Mouse (Mus musculus) forebrain, embryonic 11.5 days (tissue): ENCODE measurements at regions not wholly inside any gene's neighbourhood (a gene's known extent, or its start where the extent isn't known, plus 50 kb on each side); places are given as distances from the start of the nearest gene placed in this dataset.

Source experiments
- ATAC-seq: fragments of 200-750 bp; cut with Nextera tagmentation; replicated peaks from 2 replicates; pipeline ENCODE4 v1.8.0; 2017; ENCODE audit warnings: moderate TSS enrichment; ENCODE audit not compliant: low FRiP score
- DNase-seq: peaks from one replicate; pipeline ENCODE4 v3.0.0-alpha.2; 2017; ENCODE audit warnings: low spot score
- H3K27ac ChIP-seq: fragments of 300-500 bp; sonication (generic); 2 replicates; pipeline ENCODE4 v1.5.1; 2014; ENCODE audit warnings: low read depth, low read length
- H3K27me3 ChIP-seq: fragments of 300-500 bp; sonication (generic); 2 replicates; pipeline ENCODE4 v1.6.1; 2014; ENCODE audit warnings: mild to moderate bottlenecking, low read length, mixed read lengths; ENCODE audit not compliant: control insufficient read depth, insufficient read depth
- H3K36me3 ChIP-seq: fragments of 300-500 bp; sonication (generic); 2 replicates; pipeline ENCODE4 v1.6.1; 2014; ENCODE audit warnings: mild to moderate bottlenecking, low read length, moderate library complexity, mixed read lengths; ENCODE audit not compliant: control insufficient read depth, insufficient read depth
- H3K4me1 ChIP-seq: fragments of 300-500 bp; sonication (generic); replicated peaks from 2 replicates; pipeline ENCODE4 v1.6.1; 2014; ENCODE audit warnings: low read length, mixed read lengths; ENCODE audit not compliant: control insufficient read depth, insufficient read depth
- H3K4me2 ChIP-seq: fragments of 300-500 bp; sonication (generic); 2 replicates; pipeline ENCODE4 v1.6.1; 2014; ENCODE audit warnings: low read depth, mild to moderate bottlenecking, low read length, moderate library complexity, mixed read lengths; ENCODE audit not compliant: severe bottlenecking
- H3K4me3 ChIP-seq: fragments of 300-500 bp; sonication (generic); 2 replicates; pipeline ENCODE4 v1.5.1; 2014; ENCODE audit warnings: low read depth, low read length
- H3K9ac ChIP-seq: fragments of 300-500 bp; sonication (generic); 2 replicates; pipeline ENCODE4 v1.6.1; 2014; ENCODE audit warnings: low read length
- H3K9me3 ChIP-seq: fragments of 300-500 bp; sonication (generic); 2 replicates; pipeline ENCODE4 v1.6.1; 2016; ENCODE audit warnings: low read length, mixed read lengths; ENCODE audit not compliant: control insufficient read depth
- whole genome bisulfite sequencing: fragments of 180-500 bp; shearing (Covaris S2); extraction: QIAGEN DNeasy Blood & Tissue Kit; methylation state at CpG from one replicate; pipeline ENCODE4 v1.1.7; 2014; 5-methylcytosine and 5-hydroxymethylcytosine counted together

DNA sequence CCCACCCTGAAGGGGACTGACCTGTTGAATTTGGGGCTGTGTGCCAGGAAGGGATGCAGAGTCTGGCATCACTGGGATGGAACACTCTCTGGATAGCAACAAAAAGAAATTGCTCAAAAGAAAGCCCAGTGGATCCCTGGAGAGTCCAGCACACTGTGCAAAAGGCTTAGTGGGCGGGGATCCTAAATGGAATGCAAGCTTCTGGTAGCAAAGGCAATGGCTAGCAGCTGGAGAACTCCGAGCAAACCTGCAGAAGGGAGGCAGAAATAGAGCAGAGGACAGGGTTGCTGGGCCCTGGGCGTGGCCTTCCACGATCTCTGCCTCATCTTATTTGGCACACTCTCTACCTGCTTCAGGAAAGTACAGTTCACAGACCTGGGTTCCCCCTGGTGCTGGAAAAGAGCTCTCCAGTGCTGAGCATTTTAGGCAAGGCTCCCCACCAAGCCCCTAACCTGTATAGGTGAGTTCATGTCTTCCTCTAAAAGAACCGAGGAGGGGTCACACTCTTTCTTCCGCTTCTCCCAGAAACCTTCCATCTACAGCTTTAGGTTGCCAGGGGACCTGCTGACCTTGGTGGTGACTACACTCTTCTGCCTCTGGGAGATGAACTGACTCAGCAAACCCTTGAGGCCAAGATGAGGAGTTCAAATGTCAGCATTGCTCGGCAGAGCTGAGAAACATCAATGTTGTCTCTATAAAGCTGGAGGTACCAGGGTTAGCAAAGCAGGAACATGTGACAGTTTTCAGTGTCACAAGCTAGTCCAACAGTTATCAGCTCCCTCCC lies 112.6 kb upstream of the Slc44a1 start:
- WGBS = 59% methylated on average over 7 of the region's 7 CpGs
- no peak overlapping the region for H3K27ac ChIP-seq
- no peaks in the 10 kb centered on the region for H3K4me1 ChIP-seq
- no peaks in the 10 kb centered on the region for H3K36me3 ChIP-seq
- ATAC-seq = peak; percentile 27; the same call in 1 of the 2 replicates
- H3K4me2 ChIP-seq = no peak overlapping the region
- H3K4me3 ChIP-seq = no peak overlapping the region
- no peak overlapping the region for H3K9ac ChIP-seq
- H3K27me3 ChIP-seq = no peaks in the 10 kb centered on the region
- DNase-seq = no peak
- no peaks in the 10 kb centered on the region for H3K9me3 ChIP-seq

DNA sequence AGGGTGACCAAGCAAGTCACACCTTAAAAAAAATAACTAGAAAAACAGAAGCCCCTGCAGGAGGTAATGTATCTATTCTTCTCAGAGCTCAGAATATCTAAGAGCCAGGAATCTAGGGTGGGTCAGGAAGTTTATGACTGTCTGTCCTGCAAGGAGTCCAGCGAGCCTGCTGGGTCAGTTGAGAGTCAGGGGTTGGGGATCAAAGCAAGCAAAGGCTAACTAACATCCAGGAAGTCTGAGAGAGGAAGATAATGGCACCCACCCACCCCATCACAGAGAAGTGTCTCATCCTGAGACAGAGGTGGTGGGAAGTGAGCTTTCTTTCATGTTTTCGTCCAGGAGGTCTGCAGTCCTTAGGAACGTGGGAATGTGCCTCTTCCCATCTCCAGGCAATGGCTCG lies 116.4 kb upstream of the Slc44a1 start:
- no peaks in the 10 kb centered on the region for H3K27me3 ChIP-seq
- no peak overlapping the region for H3K27ac ChIP-seq
- 94% methylated on average over 4 of the region's 4 CpGs for WGBS
- H3K4me3 ChIP-seq = no peak overlapping the region
- H3K9ac ChIP-seq = no peak overlapping the region
- ATAC-seq = no peak
- DNase-seq = no peak
- H3K36me3 ChIP-seq = no peaks in the 10 kb centered on the region
- no peaks in the 10 kb centered on the region for H3K4me1 ChIP-seq
- no peak overlapping the region for H3K4me2 ChIP-seq
- H3K9me3 ChIP-seq = no peaks in the 10 kb centered on the region

DNA sequence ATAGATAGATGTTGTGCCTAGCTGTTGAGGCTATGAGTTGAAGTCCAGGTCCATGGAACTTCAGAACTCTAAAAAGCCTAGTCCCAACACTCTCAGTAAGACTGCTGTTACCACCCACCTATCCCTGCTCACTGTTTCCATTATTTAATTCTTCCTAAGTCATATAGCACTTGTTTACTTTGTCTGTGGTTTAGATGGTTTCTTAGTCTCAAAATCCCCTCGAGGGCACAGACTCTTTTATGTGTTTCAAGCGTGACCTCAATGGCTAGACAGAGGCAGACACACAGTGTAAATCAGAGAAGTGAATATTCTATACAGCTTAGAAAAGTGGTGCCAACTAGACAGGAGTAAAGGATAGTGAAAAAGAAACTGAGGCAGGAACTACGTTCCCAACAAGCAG lies 117.0 kb upstream of the Slc44a1 start:
- Histone ChIP-seq H3K4me2 (no peak overlapping the region), H3K9me3 (no peaks in the 10 kb centered on the region), H3K27me3 (no peaks in the 10 kb centered on the region), H3K4me3 (no peak overlapping the region), H3K9ac (no peak overlapping the region), H3K4me1 (no peaks in the 10 kb centered on the region), H3K36me3 (no peaks in the 10 kb centered on the region), H3K27ac (no peak overlapping the region)
- DNase-seq (no peak), ATAC-seq (no peak)
- WGBS = 71% methylated on average over 3 of the region's 3 CpGs

DNA sequence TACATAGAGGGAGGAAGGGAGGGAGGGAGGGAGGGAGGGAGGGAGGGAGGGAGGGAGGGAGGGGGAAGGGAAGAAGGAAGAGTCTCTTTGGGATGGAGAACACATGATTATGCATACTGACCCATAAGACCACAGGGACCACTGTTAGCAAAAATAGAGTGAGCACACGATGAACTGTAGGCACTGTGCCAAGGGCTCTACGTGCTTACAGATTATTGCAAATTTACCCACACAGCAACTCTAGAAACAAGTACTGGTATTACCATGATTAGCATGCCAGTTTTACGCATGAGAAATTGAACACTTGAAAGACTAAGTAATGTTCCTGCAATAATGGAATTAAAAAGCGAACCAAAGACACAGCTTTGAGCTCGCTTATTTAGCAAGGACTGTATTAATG lies 117.7 kb upstream of the Slc44a1 start:
- Histone ChIP-seq H3K36me3 (no peaks in the 10 kb centered on the region), H3K4me1 (no peaks in the 10 kb centered on the region; the same call in 1 of the 2 replicates), H3K4me2 (no peak overlapping the region), H3K27me3 (no peaks in the 10 kb centered on the region), H3K4me3 (no peak overlapping the region), H3K27ac (no peak overlapping the region), H3K9ac (no peak overlapping the region), H3K9me3 (no peaks in the 10 kb centered on the region)
- ATAC-seq (no peak), DNase-seq (no peak)
- 89% methylated on average over 5 of the region's 5 CpGs for WGBS

DNA sequence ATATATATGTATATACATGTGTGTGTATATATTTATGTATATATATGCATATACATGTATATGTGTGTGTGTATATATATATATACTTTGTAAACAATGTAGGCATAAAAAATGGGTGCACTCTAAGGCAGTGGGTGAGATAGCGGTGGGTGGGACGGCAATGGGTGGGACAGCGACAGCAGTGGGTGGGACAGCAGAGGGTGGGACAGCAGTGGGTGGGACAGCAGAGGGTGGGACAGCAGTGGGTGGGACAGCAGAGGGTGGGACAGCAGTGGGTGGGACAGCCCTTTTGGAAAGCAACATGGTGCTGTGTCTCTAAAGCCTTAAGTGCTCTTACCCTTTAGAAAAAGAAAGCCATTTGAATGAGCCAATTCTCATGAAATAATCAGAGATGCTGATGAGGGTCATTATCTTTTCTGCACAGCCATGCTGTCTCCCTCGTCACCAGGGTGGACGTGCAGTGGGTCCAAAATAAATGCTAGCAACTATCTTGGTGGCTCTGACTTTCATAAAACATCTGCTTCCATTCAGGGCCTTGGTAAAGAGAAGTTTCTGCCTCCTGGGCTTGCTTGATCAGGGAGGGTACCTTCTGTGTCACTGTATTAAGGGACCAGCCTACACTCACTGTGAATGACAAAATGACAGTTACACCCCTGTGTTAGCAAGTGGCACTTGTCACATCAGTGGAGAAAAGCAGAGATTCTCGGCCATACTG lies 119.3 kb upstream of the Slc44a1 start:
- H3K27me3 ChIP-seq = no peaks in the 10 kb centered on the region
- H3K36me3 ChIP-seq = no peaks in the 10 kb centered on the region
- DNase-seq (no peak), ATAC-seq (no peak)
- no peak overlapping the region for H3K4me2 ChIP-seq
- H3K4me1 ChIP-seq = no peaks in the 10 kb centered on the region; the same call in 1 of the 2 replicates
- H3K4me3 ChIP-seq = no peak overlapping the region
- WGBS = 85% methylated on average over 6 of the region's 6 CpGs
- no peaks in the 10 kb centered on the region for H3K9me3 ChIP-seq
- no peak overlapping the region for H3K9ac ChIP-seq
- no peak overlapping the region for H3K27ac ChIP-seq

DNA sequence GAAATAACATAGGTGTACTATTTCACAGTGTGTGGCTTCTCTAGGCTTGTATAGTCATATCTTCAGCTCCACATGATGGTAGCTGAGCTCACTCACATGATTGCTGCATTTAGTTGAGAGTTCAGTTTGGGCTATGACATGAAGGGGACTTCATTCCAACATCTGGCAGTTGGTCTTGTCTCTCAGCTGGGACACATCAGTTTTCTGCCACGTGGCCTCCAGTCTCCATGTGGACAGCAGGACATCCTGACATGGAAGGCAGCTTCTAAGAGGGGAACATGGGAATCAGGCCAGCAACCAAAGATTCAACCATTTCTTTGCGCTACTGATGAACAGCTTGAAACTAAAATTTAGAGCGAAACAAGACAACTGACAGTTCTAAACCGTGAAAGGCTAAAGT lies 121.2 kb upstream of the Slc44a1 start:
- Histone ChIP-seq H3K9ac (no peak overlapping the region), H3K27me3 (no peaks in the 10 kb centered on the region), H3K36me3 (no peaks in the 10 kb centered on the region), H3K27ac (no peak overlapping the region), H3K4me3 (no peak overlapping the region), H3K9me3 (no peaks in the 10 kb centered on the region), H3K4me1 (no peaks in the 10 kb centered on the region; the same call in 1 of the 2 replicates), H3K4me2 (no peak overlapping the region)
- ATAC-seq (no peak), DNase-seq (no peak)
- 91% methylated on average over 4 of the region's 4 CpGs for WGBS

DNA sequence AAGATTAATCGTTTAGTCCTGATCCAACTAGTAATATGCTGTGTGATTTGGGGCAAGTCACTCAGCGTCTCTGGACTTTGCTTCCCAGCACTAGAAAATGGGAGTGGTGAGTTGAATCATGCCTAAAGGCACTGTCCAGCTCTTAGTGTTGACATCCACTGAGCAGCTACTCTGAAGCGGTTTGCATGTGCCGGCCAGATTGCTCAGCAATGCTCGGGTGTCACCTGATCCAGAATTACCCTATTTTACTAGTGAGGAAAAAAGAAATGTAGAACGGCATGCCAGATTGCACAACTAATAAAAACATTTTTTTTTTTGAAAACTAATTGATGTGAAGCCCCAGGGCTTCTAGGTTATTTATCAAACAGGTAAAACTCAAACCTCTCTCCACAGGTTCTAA lies 122.0 kb upstream of the Slc44a1 start:
- DNase-seq (no peak), ATAC-seq (no peak)
- Histone ChIP-seq H3K9me3 (no peaks in the 10 kb centered on the region), H3K4me1 (no peaks in the 10 kb centered on the region; the same call in 1 of the 2 replicates), H3K27me3 (no peaks in the 10 kb centered on the region), H3K9ac (no peak overlapping the region), H3K27ac (no peak overlapping the region), H3K4me3 (no peak overlapping the region), H3K36me3 (no peaks in the 10 kb centered on the region), H3K4me2 (no peak overlapping the region)
- 84% methylated on average over 6 of the region's 6 CpGs for WGBS

DNA sequence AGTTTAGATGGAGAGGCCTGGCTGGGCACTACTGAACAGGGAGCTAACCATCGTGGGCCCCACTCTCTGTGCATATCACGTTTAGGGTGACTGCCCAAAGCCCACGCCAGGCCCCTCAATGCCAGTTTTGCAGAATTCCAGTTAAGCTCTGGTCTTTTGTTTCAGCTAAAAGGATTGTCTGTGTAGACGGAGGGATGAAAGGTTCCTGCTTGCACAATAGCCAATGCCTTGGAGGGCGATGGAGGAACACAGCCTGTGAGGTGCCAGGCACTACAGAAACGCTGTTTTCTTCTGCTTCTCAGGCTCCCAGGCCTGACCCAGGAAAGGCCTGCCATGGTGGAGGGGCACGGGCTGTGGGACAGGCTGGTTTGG lies 122.8 kb upstream of the Slc44a1 start:
- Histone ChIP-seq H3K4me1 (no peaks in the 10 kb centered on the region; the same call in 1 of the 2 replicates), H3K36me3 (no peaks in the 10 kb centered on the region), H3K27ac (no peak overlapping the region), H3K4me3 (no peak overlapping the region), H3K9ac (no peak overlapping the region), H3K4me2 (no peak overlapping the region), H3K27me3 (no peaks in the 10 kb centered on the region), H3K9me3 (no peaks in the 10 kb centered on the region)
- no peak for DNase-seq
- whole genome bisulfite sequencing = 29% methylated on average over 7 of the region's 7 CpGs
- ATAC-seq = peak; percentile 58
